Mouse (Mus musculus) heart, adult 2 months (tissue): ENCODE data around the gene Pgpep1.

ENCODE experiments used
- CTCF ChIP-seq: fragments of 200-600 bp; IDR thresholded peaks from 2 replicates; pipeline ENCODE4 v1.8.1; 2022; ENCODE audit warnings: antibody characterized with exemption, mild to moderate bottlenecking, moderate library complexity
- POLR2A ChIP-seq: fragments of 200-500 bp; IDR thresholded peaks from 2 replicates; pipeline ENCODE4 v1.6.1; 2011; ENCODE audit warnings: mild to moderate bottlenecking, low read depth, low read length, control low read depth; ENCODE audit not compliant: insufficient read depth

DNA sequence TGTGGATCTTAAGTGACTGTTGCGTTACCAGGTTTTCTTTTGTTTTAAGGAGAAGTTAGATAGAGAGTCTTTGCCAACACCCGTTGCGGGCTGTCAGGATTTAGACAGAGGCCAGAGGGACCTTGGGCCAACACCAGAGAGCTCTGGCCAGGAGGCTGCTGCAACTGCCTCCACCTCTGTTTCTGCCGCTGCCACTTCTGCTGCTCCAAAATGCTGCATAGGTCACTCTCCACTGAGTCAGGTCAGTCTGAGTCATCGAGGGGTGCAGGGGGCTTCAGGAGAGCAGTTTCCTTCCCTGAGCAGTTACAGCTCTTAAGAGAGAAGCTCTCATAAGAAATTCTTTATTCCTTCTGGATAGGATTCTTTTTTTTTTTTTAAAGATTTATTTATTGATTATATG, 33.1 kb downstream of the Pgpep1 start:
- TF ChIP-seq CTCF = no peak
- TF ChIP-seq POLR2A = no peak
